Mouse (Mus musculus) neural tube, embryonic 10.5 days (tissue): ENCODE data around the gene Col28a1.

Experiments
- DNase-seq: peaks from one replicate; pipeline ENCODE4 v3.0.0-alpha.2; 2017; ENCODE audit warnings: low spot score; ENCODE audit errors: extremely low spot score

The Col28a1 gene

DNA sequence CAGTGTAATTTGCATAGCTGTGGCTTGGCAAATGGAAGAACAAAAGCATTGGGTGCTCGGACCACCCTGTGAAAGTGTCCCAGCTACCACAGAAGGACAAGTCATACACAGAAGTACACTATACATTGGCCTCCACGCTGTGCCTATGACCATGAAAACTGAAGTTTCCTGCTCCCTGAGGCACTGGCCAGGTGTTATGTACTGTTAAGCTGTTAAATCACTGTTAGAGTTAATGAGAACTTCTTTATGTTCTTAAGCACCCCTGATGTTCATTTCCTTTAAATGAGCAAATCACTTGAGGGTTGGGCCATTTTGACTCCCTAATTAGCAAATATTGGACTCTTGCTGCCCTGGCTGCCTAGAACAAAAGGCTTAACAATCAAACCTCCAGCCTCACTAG, 73.3 kb downstream of the Col28a1 start:
- DNase-seq: no peak

DNA sequence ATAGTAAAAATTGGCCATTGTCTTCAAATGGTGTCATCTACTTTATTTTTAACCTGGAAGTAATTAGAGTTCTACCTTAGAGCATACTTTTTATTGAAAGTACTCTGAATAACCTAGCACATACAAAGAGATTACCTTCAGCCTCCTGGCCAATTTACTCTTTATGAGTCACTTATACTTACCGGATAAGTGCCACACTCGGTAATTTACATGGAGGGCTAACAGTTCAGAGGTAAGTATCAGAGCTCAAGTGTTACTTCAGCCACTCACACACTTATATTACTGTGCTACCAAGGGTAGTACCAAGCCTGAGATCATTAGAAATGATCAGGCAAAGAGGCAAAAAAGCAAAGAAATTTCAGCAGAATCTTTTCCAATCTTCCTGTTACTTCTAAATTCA, 73.8 kb downstream of the Col28a1 start:
- DNase-seq: no peak

DNA sequence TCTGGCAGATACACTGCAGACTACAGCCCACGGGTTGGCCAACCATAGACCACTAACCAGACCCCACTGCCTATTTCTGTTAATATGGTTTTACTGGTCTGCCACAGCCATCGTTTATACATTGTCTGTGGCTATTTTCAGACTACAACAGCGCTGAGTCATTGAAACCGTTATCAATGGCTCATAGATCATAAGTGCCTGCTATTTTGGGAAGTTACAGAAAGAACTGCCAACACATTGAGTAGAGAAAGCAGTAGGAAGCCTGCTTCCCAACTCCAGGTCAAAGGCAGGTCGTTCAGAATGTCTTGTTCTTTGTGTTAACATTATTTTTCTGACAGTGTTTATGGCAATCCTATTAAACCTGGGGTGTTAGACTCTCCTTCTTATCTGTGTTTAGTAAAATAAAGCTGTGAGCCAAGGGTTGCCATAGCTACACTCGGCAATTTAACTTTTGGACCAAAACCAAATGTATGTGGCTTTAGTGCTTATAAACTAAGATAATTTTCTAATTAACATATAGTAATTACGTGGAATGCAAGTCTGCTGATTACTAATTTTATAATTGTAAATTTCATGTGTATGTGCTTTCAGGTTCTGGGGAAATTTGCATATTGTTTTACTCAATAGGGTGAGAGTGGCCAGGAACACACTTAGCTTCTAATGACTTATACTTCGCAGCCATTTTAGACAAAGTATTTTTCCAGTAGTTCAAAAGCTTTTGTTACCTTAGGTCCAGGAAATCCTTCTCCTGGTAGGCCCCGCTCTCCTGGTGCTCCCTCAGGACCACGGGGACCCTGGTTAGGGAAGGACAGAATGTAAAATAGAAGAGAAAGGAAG, 86.3 kb downstream of the Col28a1 start:
- no peak for DNase-seq

DNA sequence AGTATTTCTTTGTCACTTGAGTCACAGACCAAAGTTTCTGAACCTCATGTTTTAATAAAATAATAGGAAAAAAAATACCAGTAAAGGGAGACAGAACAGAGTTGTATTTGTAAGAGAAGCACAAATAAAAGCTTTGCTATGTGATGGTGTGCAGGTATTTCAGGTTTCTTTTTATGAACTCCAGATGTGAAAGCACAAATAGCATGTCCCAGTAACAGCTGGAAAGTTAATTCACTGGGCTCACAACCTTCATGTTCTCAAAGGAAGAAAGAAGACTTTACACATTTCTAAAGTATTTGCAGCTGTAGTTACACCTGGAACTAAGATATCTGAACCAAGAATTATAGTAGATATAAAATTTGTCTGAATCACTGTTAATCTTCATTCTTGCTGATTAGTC, 91.2 kb downstream of the Col28a1 start:
- DNase-seq: no peak

DNA sequence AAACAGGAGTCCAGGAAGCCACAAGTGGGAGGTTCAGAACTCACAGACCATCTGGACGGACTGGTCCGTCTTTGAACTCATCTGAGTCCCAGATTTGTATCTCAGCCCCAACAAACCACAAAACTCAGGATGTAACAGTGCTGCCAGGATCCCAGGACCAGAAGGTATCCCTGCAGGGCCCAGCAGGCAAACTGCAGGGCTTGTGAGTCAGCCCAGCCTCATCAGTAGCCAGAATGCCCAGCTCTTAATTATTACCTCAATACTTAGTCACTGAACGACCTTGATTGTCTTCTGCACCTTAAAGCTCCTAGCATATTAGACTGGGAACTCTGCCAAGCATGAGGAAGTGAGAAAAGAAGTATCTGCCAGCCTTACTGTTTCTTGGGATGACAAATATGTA, 96.6 kb downstream of the Col28a1 start:
- DNase-seq: no peak

DNA sequence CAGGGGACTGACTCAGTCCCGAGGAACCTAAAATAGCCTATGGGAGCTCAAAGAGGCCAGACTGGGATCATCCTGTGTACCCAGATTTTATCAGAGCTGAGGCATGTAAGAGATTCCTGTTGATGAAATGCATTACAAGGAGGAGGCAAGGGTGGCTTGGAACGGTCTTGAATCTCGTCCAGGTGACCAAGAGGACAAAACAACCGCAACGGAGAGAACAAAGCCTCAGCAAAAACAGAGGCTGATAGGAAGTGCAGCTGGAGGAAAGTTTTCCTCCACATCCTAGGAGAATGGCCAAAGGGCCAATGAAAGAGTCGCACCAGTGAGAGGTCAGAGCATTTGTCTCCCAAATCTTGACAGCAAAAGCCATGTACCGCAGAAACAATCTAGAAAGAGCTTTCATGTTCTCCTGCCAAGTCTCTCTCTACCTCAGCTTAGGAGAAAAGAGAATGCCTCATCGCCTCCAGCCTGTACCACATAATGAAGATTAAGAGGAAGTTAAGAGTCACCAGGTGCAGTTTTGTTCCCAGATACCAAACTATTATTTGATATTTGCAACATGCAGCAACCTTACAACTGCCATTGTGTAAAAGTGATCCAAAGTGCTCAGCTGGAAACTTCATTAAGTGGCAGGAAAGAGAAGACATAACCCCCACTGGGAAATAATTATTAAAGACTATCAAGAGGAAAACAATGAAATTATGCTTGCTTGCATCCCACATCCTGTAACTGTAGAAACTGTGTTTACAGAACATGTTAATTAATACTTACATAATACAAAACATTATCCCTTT, 98.1 kb downstream of the Col28a1 start:
- no peak for DNase-seq

DNA sequence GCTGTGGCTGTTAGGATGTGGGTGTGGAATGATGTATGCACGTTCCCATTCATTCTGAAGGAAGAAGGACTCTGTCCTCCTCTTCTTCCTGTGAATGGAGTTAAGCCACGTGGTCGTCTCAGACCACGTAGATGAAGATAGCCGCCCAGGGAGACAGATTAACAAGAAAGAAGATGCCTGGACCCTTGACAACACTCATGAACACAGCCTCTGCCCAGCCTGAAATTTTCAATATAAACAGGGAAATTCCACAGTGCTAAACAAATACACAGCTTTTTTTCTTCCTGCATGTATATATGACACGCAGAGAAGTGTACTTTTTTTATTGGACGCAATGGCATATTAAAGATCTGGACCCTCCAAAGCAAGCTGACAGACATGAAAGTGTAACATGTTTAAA, 98.9 kb downstream of the Col28a1 start:
- DNase-seq: no peak

DNA sequence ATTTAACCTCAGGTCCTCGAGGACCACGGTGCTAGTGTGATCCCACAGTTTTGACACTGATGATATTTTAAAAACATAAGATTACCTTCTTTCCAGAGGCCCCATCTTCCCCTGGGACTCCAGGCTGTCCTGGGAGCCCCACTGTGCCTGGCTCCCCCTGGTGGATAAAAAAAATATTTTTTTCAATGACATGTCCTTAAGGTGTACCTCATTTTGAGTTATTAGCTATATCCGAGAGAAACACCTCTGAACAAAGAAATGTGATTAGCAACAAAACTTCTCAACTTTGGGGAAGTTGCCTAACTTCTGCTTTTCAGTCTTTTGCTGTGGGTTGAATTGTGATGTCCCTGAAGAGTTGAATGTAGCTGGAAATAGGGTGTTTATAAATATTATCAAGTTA, 105.6 kb downstream of the Col28a1 start:
- DNase-seq: no peak

DNA sequence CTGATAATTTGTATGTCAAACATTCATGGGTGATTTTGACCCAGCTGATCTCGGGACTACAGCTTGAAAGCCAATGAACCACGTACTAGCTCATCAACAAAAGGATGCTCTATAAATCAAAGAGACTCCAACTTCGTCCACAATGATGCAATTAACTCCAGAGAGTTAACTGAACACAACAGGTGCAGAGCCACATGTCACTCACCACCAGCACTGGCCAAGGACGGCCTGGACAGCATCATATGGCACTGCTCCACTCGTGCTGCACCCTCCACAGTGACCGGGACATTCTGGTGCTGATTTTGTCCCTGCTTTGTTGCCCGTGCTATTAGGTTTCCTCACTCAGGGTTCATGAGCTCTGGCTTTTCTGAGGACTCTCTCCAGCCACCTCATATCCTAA, 107.6 kb downstream of the Col28a1 start:
- DNase-seq: no peak

DNA sequence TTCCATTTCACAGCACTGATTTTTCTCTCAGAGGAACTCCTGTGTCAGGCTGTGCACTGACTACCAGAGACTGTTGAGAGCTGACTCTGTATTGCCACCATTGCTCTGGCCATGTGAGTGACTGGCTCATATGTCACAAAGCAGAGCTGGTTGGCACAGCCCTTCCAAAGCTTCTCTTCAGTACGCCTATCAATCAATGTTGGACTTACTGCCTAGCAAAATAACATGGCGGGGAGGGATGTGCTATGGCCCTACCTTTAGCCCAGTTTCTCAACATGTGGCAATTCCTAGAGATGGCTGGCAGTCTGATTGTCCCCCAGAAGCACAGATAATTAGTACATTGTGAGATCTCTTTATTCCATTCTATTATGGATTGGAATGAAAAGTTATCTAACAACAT, 109.2 kb downstream of the Col28a1 start:
- no peak for DNase-seq

DNA sequence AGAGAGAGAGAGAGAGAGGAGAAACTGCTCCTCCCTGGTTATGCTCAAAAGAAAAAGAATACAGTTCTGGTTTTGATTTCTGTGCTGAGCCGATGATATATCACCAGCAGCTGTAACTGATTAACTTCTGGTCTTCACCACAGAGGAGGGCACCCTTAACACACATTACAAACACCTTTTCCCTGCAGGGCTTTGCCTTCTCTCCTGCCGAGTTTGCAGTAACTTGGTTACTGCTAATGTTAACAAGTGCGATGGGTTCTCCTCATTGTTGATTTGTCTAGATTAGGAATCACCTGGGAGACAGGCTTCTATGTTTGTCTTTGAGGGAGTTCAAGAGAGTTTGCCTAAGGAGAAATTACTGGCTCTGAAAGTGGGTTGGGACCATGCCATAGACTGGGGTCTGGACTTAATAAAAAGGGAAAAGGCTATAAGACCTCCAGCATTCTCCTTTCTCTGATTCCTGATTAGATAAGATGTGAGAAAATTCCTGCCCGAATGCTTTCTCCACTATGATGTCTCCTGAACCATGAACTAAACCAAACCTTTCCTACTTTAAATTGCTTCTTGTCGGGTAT, 114.8 kb downstream of the Col28a1 start:
- DNase-seq: no peak

DNA sequence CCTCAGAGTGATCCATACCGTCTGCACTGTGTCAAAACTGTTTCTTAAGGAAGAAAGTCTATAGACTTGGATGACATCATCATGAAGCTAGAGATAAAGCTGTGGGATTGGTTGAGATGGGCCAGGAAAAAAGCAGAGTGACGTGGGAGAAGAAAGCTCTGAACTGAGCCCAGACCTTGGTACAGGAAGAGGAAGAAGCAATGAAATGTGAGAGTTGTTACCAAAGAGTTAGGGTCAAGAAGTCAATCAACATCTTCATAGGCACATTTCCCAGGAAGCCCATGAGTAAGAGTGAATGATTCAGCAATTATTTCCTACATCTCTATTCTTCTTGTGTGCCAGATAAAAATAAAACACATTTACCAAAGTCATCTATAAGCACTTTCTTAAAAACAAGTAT, 117.5 kb downstream of the Col28a1 start:
- DNase-seq: no peak

DNA sequence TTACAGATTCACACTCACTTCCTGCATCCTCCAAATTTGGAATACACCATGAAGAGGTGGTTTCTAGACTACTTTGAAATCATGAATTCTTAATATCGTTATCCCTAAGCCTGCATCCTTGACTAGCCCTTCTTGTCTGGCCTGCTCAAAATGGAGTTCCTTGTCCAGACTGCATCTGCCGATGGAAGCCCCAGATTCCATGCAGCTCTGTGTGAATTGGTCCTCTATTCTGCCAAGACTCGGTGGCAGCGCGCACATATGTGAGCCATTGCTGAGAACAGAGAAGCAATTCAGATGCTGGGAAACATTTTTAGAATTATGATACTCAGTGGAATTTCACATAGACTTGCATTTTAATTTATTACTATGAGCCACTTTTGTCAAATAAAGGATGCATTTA, 123.4 kb downstream of the Col28a1 start:
- DNase-seq: no peak

DNA sequence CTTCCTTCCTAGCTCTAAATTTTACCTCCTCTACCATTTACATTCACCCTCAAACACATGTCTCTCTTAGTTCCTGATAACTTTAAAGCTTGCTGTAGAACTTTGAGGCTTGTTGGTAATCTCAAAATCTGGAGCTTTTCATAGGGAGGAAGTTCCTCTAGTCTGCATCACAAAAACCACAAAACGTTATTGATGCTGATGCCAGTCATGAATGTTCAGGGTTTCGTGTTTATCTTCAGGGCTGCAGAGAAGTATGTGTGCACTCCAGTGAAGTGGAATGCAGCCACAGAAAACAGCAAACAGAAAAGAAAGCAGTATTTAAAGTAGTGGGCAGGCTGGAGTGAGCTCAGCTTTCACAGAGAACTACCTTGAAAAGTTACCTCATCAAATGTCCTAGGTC, 124.0 kb downstream of the Col28a1 start:
- DNase-seq: no peak

DNA sequence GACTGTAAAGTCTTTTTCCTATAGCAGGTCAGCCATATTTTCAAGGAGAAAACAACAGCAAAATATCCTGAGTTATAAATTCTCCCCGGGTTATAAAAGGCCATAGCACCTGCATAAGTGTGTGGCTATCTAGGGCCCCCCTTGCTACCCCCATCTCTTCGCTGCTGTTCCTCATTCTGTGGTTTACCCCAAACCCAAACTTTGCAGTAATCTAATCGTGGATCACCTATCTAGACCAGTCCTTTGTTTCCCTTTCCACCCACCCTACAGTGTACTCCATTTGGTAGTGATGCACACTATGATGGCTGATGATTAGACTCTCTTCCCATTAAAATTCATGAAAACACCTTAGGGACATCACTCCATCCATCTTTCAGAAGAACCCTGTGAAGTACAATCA, 125.3 kb downstream of the Col28a1 start:
- no peak for DNase-seq

DNA sequence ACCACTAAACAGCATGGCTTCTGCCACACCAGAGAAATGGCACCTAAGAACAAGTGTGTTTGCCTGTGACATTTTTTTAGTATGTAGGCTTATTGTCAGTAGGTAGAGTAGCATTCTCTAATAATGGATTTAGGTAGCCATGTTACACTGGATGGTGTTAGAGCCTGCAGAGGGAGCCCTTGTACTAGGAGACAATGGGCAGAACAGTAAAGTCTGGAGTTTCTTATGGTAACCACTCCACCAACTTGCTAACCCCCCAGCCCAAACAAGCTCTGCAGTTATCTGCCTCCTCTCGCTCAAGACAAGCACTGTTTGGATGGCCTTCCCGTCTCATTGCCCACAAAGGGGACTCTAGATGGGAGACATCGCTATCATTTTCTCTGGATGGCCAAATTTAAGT, 126.2 kb downstream of the Col28a1 start:
- DNase-seq: no peak

DNA sequence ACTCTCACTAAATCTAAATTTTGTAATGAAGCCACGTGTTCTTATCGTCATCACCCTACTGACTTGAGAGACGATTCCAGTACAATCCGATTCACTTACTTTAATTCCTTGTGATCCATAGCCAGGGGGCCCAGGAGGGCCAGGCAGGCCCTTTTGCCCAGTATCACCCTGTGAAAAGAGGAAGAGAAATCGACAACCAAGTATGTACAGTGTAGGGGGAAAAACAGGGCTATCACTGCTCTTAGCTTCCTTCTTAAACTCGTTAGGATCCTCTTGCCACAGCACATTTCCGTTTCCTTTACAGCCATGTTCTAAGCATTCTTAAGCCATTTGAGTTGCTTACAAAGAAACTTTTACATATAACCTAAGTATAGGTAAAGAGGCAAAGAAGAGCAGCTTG, 133.2 kb downstream of the Col28a1 start:
- no peak for DNase-seq

DNA sequence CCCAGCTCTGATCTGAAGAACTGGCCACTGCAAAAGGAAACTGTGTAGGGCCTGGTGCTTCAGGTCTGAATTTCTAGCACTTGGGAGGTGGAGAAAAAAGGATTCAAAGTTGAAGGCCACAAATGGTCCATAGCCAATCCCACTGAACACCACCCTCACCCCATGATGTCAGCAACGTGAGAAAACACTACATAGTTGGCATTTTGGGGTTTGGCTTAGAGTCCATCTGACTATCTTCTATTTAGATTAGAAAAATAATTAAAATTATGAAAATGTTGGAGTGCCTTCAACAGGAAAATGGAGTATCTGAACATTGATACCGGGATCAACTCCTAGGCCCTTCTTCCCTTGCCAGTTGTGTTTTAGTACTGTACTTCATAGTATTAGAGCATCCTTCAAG, 144.2 kb downstream of the Col28a1 start:
- no peak for DNase-seq

DNA sequence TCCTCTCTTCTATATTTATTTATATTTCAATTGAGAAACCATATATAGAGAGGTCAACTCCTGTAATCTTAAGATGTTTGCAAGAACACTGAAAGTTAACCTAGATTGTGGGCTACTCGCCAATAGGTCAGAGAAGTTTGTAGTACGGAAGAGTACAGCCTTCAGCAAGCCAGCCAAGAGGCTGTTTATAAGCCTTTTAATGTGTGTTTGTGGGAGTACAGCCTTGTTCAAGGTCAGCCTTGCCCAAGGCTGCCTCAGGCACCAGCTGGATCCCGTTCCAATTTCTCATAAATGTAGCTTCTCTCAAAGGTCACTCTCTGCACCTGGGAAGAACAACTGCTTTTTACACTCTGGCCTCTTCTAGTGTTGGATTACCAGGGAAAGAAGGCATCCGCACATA, 146.0 kb downstream of the Col28a1 start:
- no peak for DNase-seq

DNA sequence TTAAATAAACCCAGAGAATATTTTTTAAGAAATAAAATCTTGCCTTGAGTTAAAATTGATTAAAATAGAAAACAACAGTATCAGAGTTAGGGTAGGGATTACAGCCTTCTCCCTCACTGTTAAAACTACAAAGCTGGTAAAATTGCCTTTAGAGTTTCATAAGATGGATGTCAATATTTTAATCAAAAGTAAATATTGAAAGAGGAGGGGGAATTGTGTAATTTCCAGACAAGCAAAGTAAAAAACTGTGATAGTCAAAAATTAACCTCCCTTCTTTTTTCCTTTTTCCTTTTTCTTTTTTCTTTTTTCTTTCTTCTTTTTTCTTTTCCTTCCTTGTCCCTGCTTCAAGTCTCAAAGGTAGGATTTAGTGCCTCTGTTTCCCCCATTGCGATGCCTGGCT, 146.6 kb downstream of the Col28a1 start:
- DNase-seq: no peak

DNA sequence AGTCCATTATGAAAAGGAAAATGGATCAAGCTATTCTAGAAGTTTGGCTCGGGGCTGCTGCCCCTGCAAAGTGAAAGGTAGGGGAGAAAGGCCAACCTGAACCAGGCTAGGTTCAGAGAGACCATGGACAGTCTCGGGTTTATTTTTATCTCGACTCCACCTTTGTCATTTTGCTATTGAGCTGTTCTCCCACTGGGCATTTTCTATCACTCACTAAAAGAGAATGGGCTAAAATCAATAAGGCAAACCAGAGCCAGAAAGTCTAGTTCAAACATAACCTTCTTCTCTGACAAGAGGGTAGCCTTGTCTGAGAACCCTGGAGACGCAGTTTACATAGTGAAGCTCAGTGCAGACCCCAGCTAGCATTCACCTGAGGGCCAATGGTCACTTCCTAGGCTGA, 163.7 kb downstream of the Col28a1 start:
- DNase-seq: no peak

DNA sequence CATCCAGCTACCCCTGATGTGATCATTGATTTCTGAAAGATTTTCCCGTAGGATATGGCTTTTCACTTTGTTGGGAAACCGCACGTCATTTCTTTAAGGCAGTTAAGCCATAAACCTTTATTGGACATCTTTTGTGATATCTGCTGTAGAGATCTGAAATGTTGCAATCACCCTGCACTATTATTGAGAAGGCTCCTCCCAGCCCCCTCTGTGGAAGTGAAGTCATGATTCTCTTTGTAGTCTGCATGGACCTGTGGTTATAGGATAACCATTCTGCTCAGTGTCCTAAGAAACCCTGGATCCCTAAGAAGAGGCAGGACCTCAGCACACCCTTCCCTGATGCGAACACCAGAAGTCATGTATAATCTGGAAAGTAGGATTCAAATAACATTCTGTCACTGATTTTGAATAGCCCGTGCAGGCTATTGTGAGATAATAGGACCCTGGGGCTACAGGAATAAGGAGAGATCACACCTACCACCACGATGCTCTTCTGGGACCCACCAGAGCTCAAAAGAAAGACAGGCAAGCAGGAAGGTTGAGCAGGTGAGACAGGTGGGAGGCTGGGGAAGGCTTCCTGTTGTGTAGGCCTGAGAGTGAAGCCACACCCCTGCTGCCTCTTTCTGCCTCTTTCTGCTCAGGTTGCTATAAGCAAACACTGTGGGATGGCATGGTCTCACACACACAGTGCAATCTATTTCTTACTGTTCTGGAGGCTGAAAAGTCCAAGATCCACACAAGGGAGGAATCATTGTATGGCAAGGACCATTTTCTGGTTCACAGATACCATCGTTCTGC, 166.9 kb downstream of the Col28a1 start:
- no peak for DNase-seq
